Mouse (Mus musculus): ENCODE data around the gene Ppp5c. TPM values are rescaled to one million over a fixed set of nuclear protein-coding genes. Genes with fewer than 3 reads are reported as not detected.

Gene Ppp5c
- polyA plus RNA-seq, 1 experiment from 2014 or later: 115 TPM

GRCm38 (mm10) chr7:17039373-17039772, 11.6 kb upstream of the Ppp5c start:
- no peak overlapping the region for H3K4me2 ChIP-seq (replicated peaks; ENCODE audit: low read depth, low read length)
- H3K4me1 ChIP-seq (ENCODE audit: control insufficient read depth, insufficient read depth, low read length): no peaks in the 10 kb centered on the region
- no peak overlapping the region for H3K4me3 ChIP-seq (ENCODE audit: low read length)
- no peak overlapping the region for H3K27ac ChIP-seq (ENCODE audit: low read depth, low read length)
- H3K27me3 ChIP-seq (ENCODE audit: control insufficient read depth, insufficient read depth, low read length): no peaks in the 10 kb centered on the region
- ATAC-seq (ENCODE audit: low FRiP score, low TSS enrichment): no peak
- WGBS: 91% methylated on average over 7 of the region's 7 CpGs
- H3K9ac ChIP-seq (ENCODE audit: low read depth, low read length): no peak overlapping the region
- peaks cover 60% of the 10 kb centered on the region; the same call in 1 of the 2 replicates for H3K36me3 ChIP-seq (ENCODE audit: control insufficient read depth, insufficient read depth, low read length)
- H3K9me3 ChIP-seq (ENCODE audit: control insufficient read depth, low read length): no peaks in the 10 kb centered on the region

GRCm38 (mm10) chr7:17038018-17038695, 10.4 kb upstream of the Ppp5c start:
- H3K4me2 ChIP-seq (replicated peaks; ENCODE audit: low read depth, low read length): no peak overlapping the region
- H3K4me1 ChIP-seq (ENCODE audit: control insufficient read depth, insufficient read depth, low read length): no peaks in the 10 kb centered on the region
- H3K9me3 ChIP-seq (ENCODE audit: control insufficient read depth, low read length): no peaks in the 10 kb centered on the region
- WGBS: 50% methylated on average over 9 of the region's 9 CpGs
- no peak overlapping the region for H3K9ac ChIP-seq (ENCODE audit: low read depth, low read length)
- no peak for ATAC-seq (ENCODE audit: low FRiP score, low TSS enrichment)
- H3K27ac ChIP-seq (ENCODE audit: low read depth, low read length): no peak overlapping the region
- H3K27me3 ChIP-seq (ENCODE audit: control insufficient read depth, insufficient read depth, low read length): no peaks in the 10 kb centered on the region
- no peak overlapping the region for H3K4me3 ChIP-seq (ENCODE audit: low read length)
- peaks cover 48% of the 10 kb centered on the region; the same call in 1 of the 2 replicates for H3K36me3 ChIP-seq (ENCODE audit: control insufficient read depth, insufficient read depth, low read length)

- H3K36me3 ChIP-seq (ENCODE audit: control insufficient read depth, insufficient read depth, low read length): peaks cover 15% of the 10 kb centered on the region; the same call in 1 of the 2 replicates
- WGBS: 58% methylated on average over 7 of the region's 7 CpGs
- H3K4me1 ChIP-seq (ENCODE audit: control insufficient read depth, insufficient read depth, low read length): peaks cover 17% of the 10 kb centered on the region
- no peaks in the 10 kb centered on the region for H3K9me3 ChIP-seq (ENCODE audit: control insufficient read depth, low read length)
- no peak overlapping the region for H3K4me2 ChIP-seq (replicated peaks; ENCODE audit: low read depth, low read length)
- H3K27me3 ChIP-seq (ENCODE audit: control insufficient read depth, insufficient read depth, low read length): no peaks in the 10 kb centered on the region
- H3K27ac ChIP-seq (ENCODE audit: low read depth, low read length): no peak overlapping the region
- no peak for ATAC-seq (ENCODE audit: low FRiP score, low TSS enrichment)
- no peak overlapping the region for H3K9ac ChIP-seq (ENCODE audit: low read depth, low read length)
- no peak overlapping the region for H3K4me3 ChIP-seq (ENCODE audit: low read length)
These were observed 2.5 kb upstream of the Ppp5c start for GRCm38 (mm10) chr7:17030239-17030638.

- no peak for ATAC-seq (ENCODE audit: low FRiP score, low TSS enrichment)
- H3K36me3 ChIP-seq (ENCODE audit: control insufficient read depth, insufficient read depth, low read length): peaks cover 15% of the 10 kb centered on the region; the same call in 1 of the 2 replicates
- no peak overlapping the region for H3K27ac ChIP-seq (ENCODE audit: low read depth, low read length)
- H3K4me3 ChIP-seq (ENCODE audit: low read length): no peak overlapping the region
- H3K27me3 ChIP-seq (ENCODE audit: control insufficient read depth, insufficient read depth, low read length): no peaks in the 10 kb centered on the region
- H3K4me1 ChIP-seq (ENCODE audit: control insufficient read depth, insufficient read depth, low read length): peaks cover 24% of the 10 kb centered on the region
- H3K9ac ChIP-seq (ENCODE audit: low read depth, low read length): no peak overlapping the region
- 81% methylated on average over 7 of the region's 7 CpGs for WGBS
- no peaks in the 10 kb centered on the region for H3K9me3 ChIP-seq (ENCODE audit: control insufficient read depth, low read length)
- H3K4me2 ChIP-seq (replicated peaks; ENCODE audit: low read depth, low read length): no peak overlapping the region
These were observed 1.2 kb upstream of the Ppp5c start for GRCm38 (mm10) chr7:17028923-17029322.

- H3K4me1 ChIP-seq (ENCODE audit: control insufficient read depth, insufficient read depth, low read length): peaks cover 28% of the 10 kb centered on the region
- no peak; the same call in 1 of the 2 replicates for ATAC-seq (ENCODE audit: low FRiP score, low TSS enrichment)
- peak overlapping the region; percentile 79 for H3K9ac ChIP-seq (ENCODE audit: low read depth, low read length)
- H3K4me3 ChIP-seq (ENCODE audit: low read length): peak overlapping the region; percentile 72
- 8% methylated on average over 24 of the region's 24 CpGs for WGBS
- H3K4me2 ChIP-seq (replicated peaks; ENCODE audit: low read depth, low read length): peak overlapping the region; percentile 75
- H3K36me3 ChIP-seq (ENCODE audit: control insufficient read depth, insufficient read depth, low read length): peaks cover 22% of the 10 kb centered on the region
- no peak overlapping the region; the same call in 1 of the 2 replicates for H3K27ac ChIP-seq (ENCODE audit: low read depth, low read length)
- H3K9me3 ChIP-seq (ENCODE audit: control insufficient read depth, low read length): no peaks in the 10 kb centered on the region
- H3K27me3 ChIP-seq (ENCODE audit: control insufficient read depth, insufficient read depth, low read length): no peaks in the 10 kb centered on the region
These were observed 775 bp downstream of the Ppp5c start for GRCm38 (mm10) chr7:17026710-17027587.

GRCm38 (mm10) chr7:17025896-17026622, 1.7 kb downstream of the Ppp5c start:
- H3K9ac ChIP-seq (ENCODE audit: low read depth, low read length): peak overlapping the region; percentile 79; the same call in 1 of the 2 replicates
- peaks cover 28% of the 10 kb centered on the region for H3K4me1 ChIP-seq (ENCODE audit: control insufficient read depth, insufficient read depth, low read length)
- peak overlapping the region; percentile 72 for H3K4me3 ChIP-seq (ENCODE audit: low read length)
- WGBS: 61% methylated on average over 9 of the region's 9 CpGs
- H3K36me3 ChIP-seq (ENCODE audit: control insufficient read depth, insufficient read depth, low read length): peaks cover 31% of the 10 kb centered on the region
- H3K4me2 ChIP-seq (replicated peaks; ENCODE audit: low read depth, low read length): peak overlapping the region; percentile 75
- no peak for ATAC-seq (ENCODE audit: low FRiP score, low TSS enrichment)
- no peaks in the 10 kb centered on the region for H3K9me3 ChIP-seq (ENCODE audit: control insufficient read depth, low read length)
- H3K27me3 ChIP-seq (ENCODE audit: control insufficient read depth, insufficient read depth, low read length): no peaks in the 10 kb centered on the region
- no peak overlapping the region for H3K27ac ChIP-seq (ENCODE audit: low read depth, low read length)

GRCm38 (mm10) chr7:17025505-17025894, 2.2 kb downstream of the Ppp5c start:
- 0 out of 2 replicates have a peak overlapping the region, but pooled peaks have one; percentile 17 for H3K27ac ChIP-seq (ENCODE audit: low read depth, low read length)

GRCm38 (mm10) chr7:17024814-17025504, 2.8 kb downstream of the Ppp5c start:
- Histone ChIP-seq H3K27ac (ENCODE audit: low read depth, low read length) (peak overlapping the region; percentile 42; the same call in 1 of the 2 replicates), H3K9ac (ENCODE audit: low read depth, low read length) (peak overlapping the region; percentile 31; the same call in 1 of the 2 replicates), H3K4me1 (ENCODE audit: control insufficient read depth, insufficient read depth, low read length) (peaks cover 28% of the 10 kb centered on the region), H3K4me2 (replicated peaks; ENCODE audit: low read depth, low read length) (peak overlapping the region; percentile 17; the same call in 1 of the 2 replicates), H3K4me3 (ENCODE audit: low read length) (no peak overlapping the region), H3K36me3 (ENCODE audit: control insufficient read depth, insufficient read depth, low read length) (peaks cover 42% of the 10 kb centered on the region), H3K27me3 (ENCODE audit: control insufficient read depth, insufficient read depth, low read length) (no peaks in the 10 kb centered on the region), H3K9me3 (ENCODE audit: control insufficient read depth, low read length) (no peaks in the 10 kb centered on the region)
- WGBS: 69% methylated on average over 10 of the region's 10 CpGs
- ATAC-seq (ENCODE audit: low FRiP score, low TSS enrichment): no peak

More at GRCm38 (mm10) chr7:17025505-17025894, 2.2 kb downstream of the Ppp5c start:
- H3K9ac ChIP-seq (ENCODE audit: low read depth, low read length): peak overlapping the region; percentile 23; the same call in 1 of the 2 replicates
- no peak overlapping the region; the same call in 1 of the 2 replicates for H3K4me3 ChIP-seq (ENCODE audit: low read length)
- ATAC-seq (ENCODE audit: low FRiP score, low TSS enrichment): no peak
- peak overlapping the region; percentile 75 for H3K4me2 ChIP-seq (replicated peaks; ENCODE audit: low read depth, low read length)
- H3K4me1 ChIP-seq (ENCODE audit: control insufficient read depth, insufficient read depth, low read length): peaks cover 28% of the 10 kb centered on the region
- H3K27me3 ChIP-seq (ENCODE audit: control insufficient read depth, insufficient read depth, low read length): no peaks in the 10 kb centered on the region
- H3K36me3 ChIP-seq (ENCODE audit: control insufficient read depth, insufficient read depth, low read length): peaks cover 36% of the 10 kb centered on the region
- WGBS: 57% methylated on average over 4 of the region's 4 CpGs
- H3K9me3 ChIP-seq (ENCODE audit: control insufficient read depth, low read length): no peaks in the 10 kb centered on the region

Data from kidney, embryonic 14.5 days (tissue).